Comparison of ENCODE assay signal across 13 mouse cellular contexts in the genomic region with DNA sequence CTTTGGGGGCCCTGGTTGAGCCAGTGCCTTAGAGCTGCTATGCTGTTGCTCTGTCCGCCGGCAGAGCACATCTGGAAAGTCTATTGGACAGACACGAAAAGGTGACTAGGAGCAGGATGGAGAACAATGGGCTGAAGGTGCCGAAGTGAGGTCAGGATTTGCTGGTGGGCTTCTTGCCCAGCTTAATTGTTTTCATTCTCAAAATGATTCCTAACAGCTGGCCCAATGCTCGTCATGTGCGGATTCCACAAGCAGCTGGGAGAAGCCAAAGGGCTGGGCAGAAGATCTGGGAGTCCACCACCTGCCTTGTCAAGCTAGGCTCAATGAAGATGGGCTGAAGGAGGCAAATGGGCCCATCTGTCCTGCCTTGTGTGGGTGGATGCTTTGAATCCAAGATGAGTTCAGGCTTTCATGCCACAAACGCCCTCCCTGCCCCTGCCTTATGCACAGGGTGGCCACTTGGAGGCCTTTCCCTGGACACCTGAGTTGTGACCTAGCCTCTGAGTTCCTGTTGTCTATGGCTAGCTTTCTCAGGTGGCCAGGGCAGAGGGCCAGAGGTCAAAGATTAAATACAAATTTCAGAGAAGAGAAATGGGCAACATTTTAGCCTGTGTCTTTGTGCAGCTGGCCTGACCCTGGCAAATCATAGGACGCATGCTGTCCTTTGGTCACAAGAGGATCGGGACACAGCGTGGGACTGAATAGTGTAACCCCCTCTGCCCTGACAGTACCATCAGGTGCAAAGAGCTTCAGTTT.
A peak's percentile ranks its signal among the peaks of the same experiment; 100 is the strongest.
DNase-seq lines count a peak whose midpoint lies in the region; ATAC-seq and TF ChIP-seq lines count a peak whose summit lies in the region.
"Had no signal": no experiment of that assay in that cellular context is flagged by ENCODE, and none has a peak within 500 bp of the region (broad histone marks: within the 10 kb centered on the region; RNA-seq: fewer than 3 reads in every experiment).

No protein-coding gene starts in this region.

- H3K36me3 ChIP-seq in lung, postnatal 0 days (ENCODE audit: insufficient read depth, low read length), result no peaks in the 10 kb centered on the region
- no peaks in the 10 kb centered on the region for H3K36me3 ChIP-seq in myocyte (ENCODE audit: control insufficient read depth, insufficient read depth)
- no peaks in the 10 kb centered on the region for H3K36me3 ChIP-seq in stomach, postnatal 0 days (ENCODE audit: control insufficient read depth, insufficient read depth, low read length)
- H3K36me3 ChIP-seq in forebrain, embryonic 15.5 days, result no peaks in the 10 kb centered on the region
- H3K36me3 ChIP-seq: heart, embryonic 15.5 days had no signal

- peak; percentile 24 for DNase-seq in lung, postnatal 10 days
- no peak for DNase-seq in lung, postnatal 0 days (ENCODE audit: low spot score)
- peak; percentile 44 for DNase-seq in gastrocnemius, adult 2 months
- peak; percentile 50 to 66 for DNase-seq in heart, postnatal 10 days
- DNase-seq in stomach, postnatal 0 days (ENCODE audit: low spot score), result no peak
- DNase-seq: left cerebral cortex, postnatal 4 days; midbrain, embryonic 14.5 days had no signal

- intact Hi-C loops in gastrocnemius, adult 2 months (cut with DNase I), result no loop called here
- intact Hi-C loops in heart, postnatal 10 days (cut with DNase I), result no loop called here

- TF ChIP-seq EP300 in lung, postnatal 0 days (IDR thresholded peaks at IDR 0.05), result no peak
- no peak for TF ChIP-seq EP300 in stomach, postnatal 0 days (optimal IDR thresholded peaks at IDR 0.05)

- no peak for TF ChIP-seq POLR2A in myocyte (IDR thresholded peaks at IDR 0.05; ENCODE audit: insufficient read length, low read depth)

- H3ac ChIP-seq in myocyte (ENCODE audit: control insufficient read depth, insufficient read length), result no peak overlapping the region

- H3K4me3 ChIP-seq in lung, postnatal 0 days (ENCODE audit: low read depth, low read length), result no peak overlapping the region
- H3K4me3 ChIP-seq in gastrocnemius, adult 2 months, result no peak overlapping the region
- H3K4me3 ChIP-seq in myocyte, result no peak overlapping the region
- H3K4me3 ChIP-seq in stomach, postnatal 0 days (ENCODE audit: low read depth, low read length), result no peak overlapping the region
- no peak overlapping the region for H3K4me3 ChIP-seq in forebrain, embryonic 15.5 days
- H3K4me3 ChIP-seq: heart, embryonic 15.5 days had no signal

- no peak for TF ChIP-seq CTCF in lung, postnatal 0 days (IDR thresholded peaks at IDR 0.05)
- no peak for TF ChIP-seq CTCF in gastrocnemius, adult 2 months (IDR thresholded peaks at IDR 0.05)
- TF ChIP-seq CTCF in stomach, postnatal 0 days (IDR thresholded peaks at IDR 0.05; ENCODE audit: low read depth), result no peak

- no peak overlapping the region for H3K4me2 ChIP-seq in lung, postnatal 0 days (replicated peaks; ENCODE audit: low read depth, low read length)
- H3K4me2 ChIP-seq in myocyte (ENCODE audit: low read depth), result no peak overlapping the region
- H3K4me2 ChIP-seq in stomach, postnatal 0 days (replicated peaks; ENCODE audit: low read depth), result no peak overlapping the region
- no peak overlapping the region for H3K4me2 ChIP-seq in forebrain, embryonic 15.5 days (replicated peaks)
- H3K4me2 ChIP-seq: heart, embryonic 15.5 days had no signal

- WGBS in lung, postnatal 0 days, result 67% methylated on average over 10 of the region's 10 CpGs
- WGBS in stomach, postnatal 0 days, result 61% methylated on average over 10 of the region's 10 CpGs
- 82% methylated on average over 10 of the region's 10 CpGs for WGBS in forebrain, embryonic 15.5 days

- H3K4me1 ChIP-seq in lung, postnatal 0 days (ENCODE audit: insufficient read depth, low read depth, low read length), result no peaks in the 10 kb centered on the region
- H3K4me1 ChIP-seq in stomach, postnatal 0 days (replicated peaks; ENCODE audit: control insufficient read depth, insufficient read depth), result no peaks in the 10 kb centered on the region
- H3K4me1 ChIP-seq in forebrain, embryonic 15.5 days, result peaks cover 3% of the 10 kb centered on the region; the same call in 1 of the 2 replicates
- H3K4me1 ChIP-seq: heart, embryonic 15.5 days had no signal

- ATAC-seq in lung, postnatal 0 days, result no peak
- ATAC-seq in stomach, postnatal 0 days (ENCODE audit: low FRiP score, low TSS enrichment), result no peak
- ATAC-seq in forebrain, embryonic 15.5 days (replicated peaks), result no peak
- ATAC-seq: intestine, postnatal 0 days; Patski had no signal

- no peaks in the 10 kb centered on the region for H3K27me3 ChIP-seq in lung, postnatal 0 days (replicated peaks; ENCODE audit: insufficient read depth, low read length)
- H3K27me3 ChIP-seq in myocyte (ENCODE audit: control insufficient read depth, insufficient read depth, insufficient read length), result no peaks in the 10 kb centered on the region
- no peaks in the 10 kb centered on the region for H3K27me3 ChIP-seq in stomach, postnatal 0 days (ENCODE audit: control insufficient read depth, insufficient read depth, low read length)
- no peaks in the 10 kb centered on the region for H3K27me3 ChIP-seq in forebrain, embryonic 15.5 days
- H3K27me3 ChIP-seq: CH12.LX; heart, embryonic 15.5 days; Patski had no signal

- no peaks in the 10 kb centered on the region for H3K79me2 ChIP-seq in myocyte (ENCODE audit: control insufficient read depth, insufficient read depth)

- no peak overlapping the region for H3K27ac ChIP-seq in lung, postnatal 0 days (ENCODE audit: low read length)
- peak overlapping the region; percentile 72 for H3K27ac ChIP-seq in gastrocnemius, adult 2 months
- no peak overlapping the region for H3K27ac ChIP-seq in stomach, postnatal 0 days (replicated peaks)
- H3K27ac ChIP-seq in forebrain, embryonic 15.5 days (replicated peaks), result no peak overlapping the region
- H3K27ac ChIP-seq: heart, embryonic 15.5 days had no signal

- no peak overlapping the region for H3K9ac ChIP-seq in lung, postnatal 0 days (replicated peaks; ENCODE audit: low read depth)
- H3K9ac ChIP-seq in stomach, postnatal 0 days (ENCODE audit: low read length), result no peak overlapping the region
- H3K9ac ChIP-seq in forebrain, embryonic 15.5 days (replicated peaks), result no peak overlapping the region
- H3K9ac ChIP-seq: heart, embryonic 15.5 days had no signal

- no peaks in the 10 kb centered on the region for H3K9me3 ChIP-seq in lung, postnatal 0 days (ENCODE audit: low read length)
- H3K9me3 ChIP-seq in stomach, postnatal 0 days (ENCODE audit: control insufficient read depth, low read length), result no peaks in the 10 kb centered on the region
- no peaks in the 10 kb centered on the region for H3K9me3 ChIP-seq in forebrain, embryonic 15.5 days
- H3K9me3 ChIP-seq: heart, embryonic 15.5 days had no signal

TF ChIP-seq in myocyte, 11 proteins besides CTCF, POLR2A, EP300 and RAD21:
- TF ChIP-seq MYOD1 (IDR thresholded peaks at IDR 0.05; ENCODE audit: control insufficient read depth in 1 of 3, insufficient read length in 2 of 3, low read depth in 2 of 3) (peak in 2 of 3 experiments; percentile 88 to 91), CEBPB (IDR thresholded peaks at IDR 0.05; ENCODE audit: insufficient read depth, poor library complexity, severe bottlenecking) (no peak), MAX (IDR thresholded peaks at IDR 0.05; ENCODE audit: low read depth) (no peak), TCF3 (IDR thresholded peaks at IDR 0.05; ENCODE audit: insufficient read length, low read depth) (peak; percentile 60), SRF (IDR thresholded peaks at IDR 0.05; ENCODE audit: control insufficient read depth, insufficient read length, low read depth) (no peak), E2F4 (IDR thresholded peaks at IDR 0.05; ENCODE audit: insufficient read depth) (no peak), TCF12 (IDR thresholded peaks at IDR 0.05; ENCODE audit: insufficient read depth, poor library complexity, severe bottlenecking) (peak; percentile 65), MYOG (IDR thresholded peaks at IDR 0.05; ENCODE audit: control insufficient read depth in 1 of 3, insufficient read depth in 1 of 3, insufficient read length in 2 of 3, low read depth in 2 of 3) (peak; percentile 24 to 90 (median 48)), USF1 (IDR thresholded peaks at IDR 0.05; ENCODE audit: low read depth) (no peak)

Comparison
In these comparisons a context has a peak if more than half of its experiments do, and no peak if none do; other contexts are left out.
1. DNase-seq: peak in lung, postnatal 10 days (single experiment), gastrocnemius, adult 2 months (single experiment) and heart, postnatal 10 days (2 of 2); none in lung, postnatal 0 days (single experiment) and stomach, postnatal 0 days (single experiment).